11 mouse cellular contexts compared by ENCODE assay signal in the genomic region with DNA sequence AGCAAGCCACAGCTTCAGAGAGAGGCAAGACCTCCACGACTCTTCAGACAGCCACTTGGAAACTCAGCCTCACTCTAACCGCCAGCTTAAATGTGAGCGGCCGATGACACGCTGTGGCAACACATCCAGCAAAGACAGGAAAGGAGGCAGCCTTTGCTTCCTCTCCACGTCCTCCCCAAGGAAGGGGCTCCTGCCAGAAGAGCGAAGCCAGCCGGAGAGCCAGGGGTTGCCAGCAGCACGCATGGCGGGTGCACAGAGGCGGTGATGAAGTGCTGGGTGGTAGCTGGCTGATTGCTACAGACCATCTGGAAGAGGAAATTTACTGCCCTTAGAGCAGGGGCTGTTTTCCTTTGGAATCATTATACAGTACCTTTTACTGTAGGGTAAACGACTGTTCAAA.
DNase-seq lines count a peak whose midpoint lies in the region; ATAC-seq and TF ChIP-seq lines count a peak whose summit lies in the region.
"Had no signal": no experiment of that assay in that cellular context is flagged by ENCODE, and none has a peak within 500 bp of the region (broad histone marks: within the 10 kb centered on the region; RNA-seq: fewer than 3 reads in every experiment).

No protein-coding gene starts in this region.

- no peak overlapping the region for H3K27ac ChIP-seq in heart, embryonic 10.5 days
- H3K27ac ChIP-seq in limb, embryonic 10.5 days, result peak overlapping the region; percentile 72; the same call in 1 of the 2 replicates
- H3K27ac ChIP-seq in neural tube, embryonic 13.5 days (replicated peaks), result peak overlapping the region; percentile 34; the same call in 1 of the 2 replicates

- no peak for TF ChIP-seq CTCF in lung, adult 2 months (IDR thresholded peaks at IDR 0.05; ENCODE audit: insufficient read depth, low read length)

- ATAC-seq in neural tube, embryonic 13.5 days (ENCODE audit: low read depth), result no peak

- 0 out of 2 replicates have a peak overlapping the region, but pooled peaks have one; percentile 21 for H3K4me2 ChIP-seq in neural tube, embryonic 13.5 days

- H3K4me3 ChIP-seq in heart, embryonic 10.5 days, result no peak overlapping the region
- H3K4me3 ChIP-seq in lung, adult 2 months (replicated peaks; ENCODE audit: extremely low read depth, low read depth, low read length), result no peak overlapping the region
- no peak overlapping the region for H3K4me3 ChIP-seq in limb, embryonic 10.5 days
- no peak overlapping the region for H3K4me3 ChIP-seq in neural tube, embryonic 13.5 days

- 0 out of 2 replicates have a peak overlapping the region, but pooled peaks have one; percentile 22 for H3K9ac ChIP-seq in neural tube, embryonic 13.5 days

- 52% methylated on average over 12 of the region's 12 CpGs for WGBS in heart, embryonic 10.5 days
- 27% methylated on average over 12 of the region's 12 CpGs for WGBS in lung, adult 2 months
- 54% methylated on average over 12 of the region's 12 CpGs for WGBS in limb, embryonic 10.5 days
- WGBS in neural tube, embryonic 13.5 days, result 48% methylated on average over 12 of the region's 12 CpGs

- peaks cover 17% of the 10 kb centered on the region; the same call in 1 of the 2 replicates for H3K4me1 ChIP-seq in heart, embryonic 10.5 days
- peaks cover 3% of the 10 kb centered on the region; the same call in 1 of the 2 replicates for H3K4me1 ChIP-seq in lung, adult 2 months (ENCODE audit: control insufficient read depth, insufficient read depth, low read length)
- H3K4me1 ChIP-seq in limb, embryonic 10.5 days, result peaks cover 23% of the 10 kb centered on the region
- peaks cover 19% of the 10 kb centered on the region for H3K4me1 ChIP-seq in neural tube, embryonic 13.5 days (replicated peaks)

- no peak for TF ChIP-seq POLR2A in lung, adult 2 months (IDR thresholded peaks at IDR 0.05; ENCODE audit: borderline replicate concordance, extremely low read depth, low read depth, low read length)

- peak; percentile 73 for DNase-seq in heart, embryonic 10.5 days (ENCODE audit: low spot score)
- no peak for DNase-seq in heart, postnatal 36 days
- DNase-seq in lung, adult 18-20 months, result peak; percentile 32 to 45
- DNase-seq in lung, adult 2 months, result no peak
- DNase-seq in limb, embryonic 10.5 days (ENCODE audit: low spot score), result no peak
- no peak for DNase-seq in right cerebral cortex, postnatal 25 days
- DNase-seq in layer of hippocampus, adult 8-10 months (ENCODE audit: low spot score in 2 of 2), result no peak
- DNase-seq: cerebellum, adult 11-12 months; layer of hippocampus, postnatal 36 days had no signal

- H3K9me3 ChIP-seq in heart, embryonic 10.5 days, result no peaks in the 10 kb centered on the region
- H3K9me3 ChIP-seq in limb, embryonic 10.5 days (replicated peaks), result no peaks in the 10 kb centered on the region
- H3K9me3 ChIP-seq in neural tube, embryonic 13.5 days, result no peaks in the 10 kb centered on the region

- no peaks in the 10 kb centered on the region for H3K27me3 ChIP-seq in heart, embryonic 10.5 days (ENCODE audit: insufficient read depth, poor library complexity, severe bottlenecking)
- H3K27me3 ChIP-seq in limb, embryonic 10.5 days (ENCODE audit: low read depth, poor library complexity, severe bottlenecking), result no peaks in the 10 kb centered on the region
- no peaks in the 10 kb centered on the region for H3K27me3 ChIP-seq in neural tube, embryonic 13.5 days
- H3K27me3 ChIP-seq: CH12.LX had no signal

- intact Hi-C loops in heart, postnatal 36 days (cut with DNase I), result no loop called here

- H3K36me3 ChIP-seq in heart, embryonic 10.5 days, result no peaks in the 10 kb centered on the region
- H3K36me3 ChIP-seq in limb, embryonic 10.5 days, result no peaks in the 10 kb centered on the region
- H3K36me3 ChIP-seq in neural tube, embryonic 13.5 days, result no peaks in the 10 kb centered on the region

Comparison
In these comparisons a context has a peak if more than half of its experiments do, and no peak if none do; other contexts are left out.
1. DNase-seq: peak in heart, embryonic 10.5 days (single experiment) and lung, adult 18-20 months (2 of 2); none in heart, postnatal 36 days (0 of 2), lung, adult 2 months (single experiment), limb, embryonic 10.5 days (single experiment), right cerebral cortex, postnatal 25 days (single experiment) and layer of hippocampus, adult 8-10 months (0 of 2).